Mouse (Mus musculus) limb, embryonic 12.5 days (tissue): Measurements from ENCODE around the gene Ncoa1. TPM values are rescaled to one million over a fixed set of nuclear protein-coding genes. Genes with fewer than 3 reads are reported as not detected.

ENCODE experiments used
- ATAC-seq: fragments of 200-750 bp; cut with Nextera tagmentation; 2 replicates; pipeline ENCODE4 v1.8.0; 2017; ENCODE audit warnings: low read depth, moderate TSS enrichment; ENCODE audit not compliant: insufficient number of reproducible peaks, insufficient read depth, low FRiP score, low TSS enrichment
- H3K27ac ChIP-seq: fragments of 300-500 bp; sonication (generic); 2 replicates; pipeline ENCODE4 v1.5.1; 2016; ENCODE audit warnings: mild to moderate bottlenecking, moderate library complexity
- H3K27me3 ChIP-seq: fragments of 300-500 bp; sonication (generic); 2 replicates; pipeline ENCODE4 v1.6.1; 2016; ENCODE audit warnings: mild to moderate bottlenecking, moderate library complexity
- H3K36me3 ChIP-seq: fragments of 300-500 bp; sonication (generic); 2 replicates; pipeline ENCODE4 v1.6.1; 2016; ENCODE audit warnings: mild to moderate bottlenecking, moderate library complexity
- H3K4me1 ChIP-seq: fragments of 300-500 bp; sonication (generic); replicated peaks from 2 replicates; pipeline ENCODE4 v1.6.1; 2016
- H3K4me2 ChIP-seq: fragments of 300-500 bp; sonication (generic); 2 replicates; pipeline ENCODE4 v1.6.1; 2016; ENCODE audit warnings: mild to moderate bottlenecking, moderate library complexity
- H3K4me3 ChIP-seq: fragments of 300-500 bp; sonication (generic); replicated peaks from 2 replicates; pipeline ENCODE4 v1.5.1; 2016; ENCODE audit warnings: mild to moderate bottlenecking
- H3K9ac ChIP-seq: fragments of 300-500 bp; sonication (generic); replicated peaks from 2 replicates; pipeline ENCODE4 v1.6.1; 2016; ENCODE audit warnings: mild to moderate bottlenecking, moderate library complexity
- H3K9me3 ChIP-seq: fragments of 300-500 bp; sonication (generic); 2 replicates; pipeline ENCODE4 v1.6.1; 2016; ENCODE audit warnings: mild to moderate bottlenecking, moderate library complexity
- WGBS: fragments of 180-500 bp; shearing (Covaris S2); methylation state at CpG from one replicate; pipeline ENCODE4 v1.1.7; 2016; 5-methylcytosine and 5-hydroxymethylcytosine counted together
- polyA plus RNA-seq: library from polyadenylated mRNA; unstranded; fragments of >200 nt; fragmentation: Nextera tagmentation; extraction: Ambion mirVana; gene quantifications from 2 replicates; pipeline ENCODE4 v1.2.1, GENCODE M21; 2016

Ncoa1 gene
- polyA plus RNA-seq, 1 experiment from 2014 or later, result 11.3 TPM

DNA sequence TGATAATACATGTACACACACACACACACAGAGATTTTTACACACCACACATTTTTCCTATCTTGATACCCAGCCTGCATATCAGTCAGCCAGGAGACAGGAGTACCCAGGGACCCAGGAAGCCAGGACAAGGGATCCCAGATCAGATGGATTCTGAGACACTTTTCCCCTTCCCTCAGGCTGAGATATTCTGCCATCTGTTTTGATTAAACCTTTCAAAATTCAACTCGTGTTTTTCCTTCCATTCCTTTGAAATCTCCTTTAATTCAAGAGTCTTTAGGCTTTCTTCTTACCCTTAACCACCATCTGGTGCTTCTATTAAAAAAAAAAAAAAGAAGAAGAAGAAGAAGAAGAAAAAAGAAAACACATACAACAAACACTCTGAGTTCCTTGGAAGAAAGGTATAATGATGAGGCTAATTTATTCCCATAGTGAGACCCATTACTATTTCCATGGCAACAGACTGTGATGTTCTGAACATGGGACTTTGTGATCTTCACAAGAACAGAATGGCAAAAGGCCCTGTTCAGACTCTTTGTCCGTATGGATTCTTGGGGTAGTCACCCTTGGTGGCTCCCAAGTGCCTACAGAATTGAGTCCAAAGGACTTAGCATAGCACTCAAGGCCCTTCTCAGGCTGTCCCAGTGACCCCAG, 26.8 kb upstream of the Ncoa1 start:
- H3K36me3 ChIP-seq, result no peaks in the 10 kb centered on the region
- peaks cover 6% of the 10 kb centered on the region; the same call in 1 of the 2 replicates for H3K4me1 ChIP-seq
- H3K27ac ChIP-seq, result no peak overlapping the region
- no peak overlapping the region for H3K4me3 ChIP-seq
- 67% methylated on average over 2 of the region's 2 CpGs for WGBS
- H3K9ac ChIP-seq, result no peak overlapping the region
- no peak for ATAC-seq
- H3K27me3 ChIP-seq, result 0 out of 2 replicates have a peak, but pooled peaks cover 2% of the 10 kb centered on the region
- no peaks in the 10 kb centered on the region for H3K9me3 ChIP-seq
- H3K4me2 ChIP-seq, result no peak overlapping the region

- WGBS, result 39% methylated on average over 3 of the region's 3 CpGs
- Histone ChIP-seq H3K27ac (no peak overlapping the region), H3K9ac (no peak overlapping the region), H3K36me3 (no peaks in the 10 kb centered on the region), H3K9me3 (no peaks in the 10 kb centered on the region), H3K4me2 (no peak overlapping the region), H3K4me3 (no peak overlapping the region), H3K27me3 (0 out of 2 replicates have a peak, but pooled peaks cover 2% of the 10 kb centered on the region), H3K4me1 (no peaks in the 10 kb centered on the region)
- ATAC-seq, result no peak
These were observed 24.9 kb upstream of the Ncoa1 start for GRCm38 (mm10) chr12:4501916-4502315.

- Histone ChIP-seq H3K9ac (no peak overlapping the region), H3K9me3 (no peaks in the 10 kb centered on the region), H3K36me3 (no peaks in the 10 kb centered on the region), H3K4me1 (no peaks in the 10 kb centered on the region), H3K4me2 (no peak overlapping the region), H3K27me3 (0 out of 2 replicates have a peak, but pooled peaks cover 2% of the 10 kb centered on the region), H3K27ac (no peak overlapping the region), H3K4me3 (no peak overlapping the region)
- no peak for ATAC-seq
- 89% methylated on average over 4 of the region's 4 CpGs for WGBS
These were observed 23.5 kb upstream of the Ncoa1 start for GRCm38 (mm10) chr12:4500516-4500915.

DNA sequence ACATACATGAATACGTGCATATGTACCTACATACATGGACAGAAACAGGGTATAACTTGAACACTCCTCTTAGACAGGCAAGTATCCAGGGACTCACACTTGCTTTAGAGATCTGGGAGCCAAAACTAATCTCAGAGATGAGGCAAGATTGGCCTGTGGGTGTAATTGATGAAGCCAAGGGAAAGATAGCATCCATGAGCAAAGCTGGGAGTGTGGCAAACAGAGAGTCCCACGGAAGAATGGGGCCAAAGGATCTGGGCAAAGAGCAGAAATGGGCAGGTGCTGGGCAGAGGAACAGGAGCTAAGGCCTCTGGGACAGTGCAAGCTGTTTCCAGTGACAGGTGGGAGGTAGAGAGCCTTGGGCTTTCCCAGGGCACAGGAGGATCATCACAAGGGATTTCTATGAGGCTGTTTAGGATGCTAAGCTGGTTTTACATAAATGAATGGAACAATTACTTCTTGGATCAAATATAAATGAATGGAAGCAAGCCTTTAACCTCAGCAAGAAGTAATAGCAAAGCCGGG, 22.7 kb upstream of the Ncoa1 start:
- 78% methylated on average over 3 of the region's 3 CpGs for WGBS
- Histone ChIP-seq H3K27me3 (0 out of 2 replicates have a peak, but pooled peaks cover 2% of the 10 kb centered on the region), H3K9ac (no peak overlapping the region), H3K4me3 (no peak overlapping the region), H3K4me1 (no peaks in the 10 kb centered on the region), H3K4me2 (no peak overlapping the region), H3K36me3 (no peaks in the 10 kb centered on the region), H3K9me3 (no peaks in the 10 kb centered on the region), H3K27ac (no peak overlapping the region)
- no peak for ATAC-seq

DNA sequence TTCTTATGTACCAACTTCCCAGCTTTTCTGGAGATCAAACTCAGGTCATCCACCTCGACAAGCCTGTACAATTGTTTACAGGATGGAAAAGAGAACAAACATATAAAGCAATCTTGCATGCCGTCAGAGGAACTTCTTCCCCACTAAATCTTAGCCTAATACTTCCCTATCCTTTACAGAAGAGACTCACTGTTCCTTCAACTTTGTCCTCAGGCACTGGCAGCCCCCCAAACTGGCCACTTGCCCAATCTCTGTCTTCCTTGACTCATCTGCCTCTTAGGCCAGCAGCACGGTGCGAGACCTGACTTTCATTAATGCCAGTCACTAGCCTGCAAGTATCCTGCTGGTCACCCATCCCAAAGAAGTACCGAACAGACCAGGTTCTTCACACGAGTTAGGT, 11.4 kb upstream of the Ncoa1 start:
- 84% methylated on average over 6 of the region's 6 CpGs for WGBS
- no peak for ATAC-seq
- H3K9ac ChIP-seq, result no peak overlapping the region
- no peaks in the 10 kb centered on the region for H3K4me1 ChIP-seq
- H3K27me3 ChIP-seq, result no peaks in the 10 kb centered on the region
- H3K36me3 ChIP-seq, result no peaks in the 10 kb centered on the region
- H3K27ac ChIP-seq, result no peak overlapping the region
- H3K4me3 ChIP-seq, result no peak overlapping the region
- no peaks in the 10 kb centered on the region for H3K9me3 ChIP-seq
- no peak overlapping the region for H3K4me2 ChIP-seq

DNA sequence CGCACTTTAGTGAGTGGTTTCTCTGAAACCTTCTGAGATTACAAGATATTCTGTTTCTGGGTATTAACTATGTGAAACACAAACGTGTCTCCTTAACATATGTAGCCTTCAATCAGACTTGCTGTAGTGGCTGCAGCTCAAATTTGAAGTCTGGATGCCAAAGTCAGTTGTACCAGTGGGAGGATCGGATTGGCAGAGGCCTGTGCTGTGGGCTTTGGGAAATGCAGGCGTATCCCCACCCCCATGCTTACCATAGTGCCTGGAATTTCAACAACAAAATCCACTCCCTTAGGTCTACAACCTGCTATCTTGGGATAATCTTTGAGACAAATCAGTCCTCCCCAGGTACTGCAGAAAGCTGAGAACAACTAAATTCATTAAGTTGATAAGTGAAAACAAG, 6.4 kb upstream of the Ncoa1 start:
- Histone ChIP-seq H3K36me3 (no peaks in the 10 kb centered on the region), H3K4me1 (no peaks in the 10 kb centered on the region), H3K27me3 (no peaks in the 10 kb centered on the region), H3K9ac (no peak overlapping the region), H3K4me3 (no peak overlapping the region), H3K27ac (no peak overlapping the region), H3K9me3 (no peaks in the 10 kb centered on the region), H3K4me2 (no peak overlapping the region)
- ATAC-seq, result no peak
- 71% methylated on average over 4 of the region's 4 CpGs for WGBS

DNA sequence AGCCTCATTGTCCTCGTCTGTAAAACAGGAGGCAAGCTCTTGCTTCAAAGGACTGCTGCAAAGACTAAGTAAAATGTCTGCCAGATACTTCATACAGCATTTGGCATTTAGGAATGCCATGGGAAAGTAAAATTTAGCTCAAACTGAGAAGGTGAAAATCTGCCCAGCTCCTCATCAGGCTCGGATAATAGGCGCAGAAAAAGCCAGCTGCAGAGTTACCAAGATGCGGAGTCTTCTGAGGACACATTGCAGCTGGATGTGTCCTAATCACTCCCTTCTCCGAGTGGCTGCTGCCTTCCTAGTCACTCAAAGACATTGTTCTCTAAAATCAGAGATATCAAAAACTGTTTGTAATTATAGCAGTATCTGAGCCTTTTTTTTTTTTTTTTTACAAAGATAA, 4.7 kb upstream of the Ncoa1 start:
- Histone ChIP-seq H3K4me1 (no peaks in the 10 kb centered on the region; the same call in 1 of the 2 replicates), H3K9me3 (no peaks in the 10 kb centered on the region), H3K4me2 (no peak overlapping the region), H3K36me3 (no peaks in the 10 kb centered on the region), H3K4me3 (no peak overlapping the region), H3K27me3 (no peaks in the 10 kb centered on the region), H3K9ac (no peak overlapping the region), H3K27ac (no peak overlapping the region)
- no peak for ATAC-seq
- 68% methylated on average over 5 of the region's 5 CpGs for WGBS

DNA sequence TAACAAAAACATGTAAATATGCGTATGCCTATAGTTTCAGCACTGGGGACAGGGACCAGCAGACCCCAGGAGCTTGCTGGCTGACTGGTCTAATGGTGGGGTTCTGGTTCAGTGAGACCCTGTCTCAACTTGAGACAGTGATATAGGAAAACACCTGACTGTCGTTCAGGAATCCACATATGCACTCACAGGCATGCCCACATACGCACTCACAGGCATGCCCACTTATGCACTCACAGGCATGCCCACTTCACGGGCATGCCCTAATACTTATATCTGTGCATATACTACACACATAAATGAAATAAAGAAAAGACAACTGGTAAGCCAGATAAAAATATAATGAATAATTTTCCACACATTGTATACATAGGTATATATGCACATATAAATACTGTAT, 3.3 kb upstream of the Ncoa1 start:
- Histone ChIP-seq H3K27me3 (peaks cover 6% of the 10 kb centered on the region; the same call in 1 of the 2 replicates), H3K4me2 (no peak overlapping the region), H3K9ac (no peak overlapping the region), H3K9me3 (no peaks in the 10 kb centered on the region), H3K4me3 (no peak overlapping the region), H3K36me3 (no peaks in the 10 kb centered on the region), H3K27ac (no peak overlapping the region), H3K4me1 (peaks cover 8% of the 10 kb centered on the region)
- 73% methylated on average over 4 of the region's 4 CpGs for WGBS
- no peak for ATAC-seq

- Histone ChIP-seq H3K4me3 (no peak overlapping the region), H3K9ac (no peak overlapping the region), H3K36me3 (no peaks in the 10 kb centered on the region), H3K4me2 (no peak overlapping the region), H3K27me3 (peaks cover 6% of the 10 kb centered on the region; the same call in 1 of the 2 replicates), H3K4me1 (peaks cover 11% of the 10 kb centered on the region), H3K9me3 (no peaks in the 10 kb centered on the region), H3K27ac (no peak overlapping the region)
- ATAC-seq, result no peak
- 65% methylated on average over 3 of the region's 3 CpGs for WGBS
These were observed 2.3 kb upstream of the Ncoa1 start for GRCm38 (mm10) chr12:4479171-4479881.

- H3K9me3 ChIP-seq, result no peaks in the 10 kb centered on the region
- H3K36me3 ChIP-seq, result no peaks in the 10 kb centered on the region
- no peak for ATAC-seq
- 75% methylated on average over 6 of the region's 6 CpGs for WGBS
- H3K9ac ChIP-seq, result no peak overlapping the region
- peaks cover 10% of the 10 kb centered on the region; the same call in 1 of the 2 replicates for H3K27me3 ChIP-seq
- no peak overlapping the region for H3K4me3 ChIP-seq
- H3K4me2 ChIP-seq, result no peak overlapping the region
- H3K27ac ChIP-seq, result no peak overlapping the region
- peaks cover 23% of the 10 kb centered on the region for H3K4me1 ChIP-seq
These were observed 1.2 kb upstream of the Ncoa1 start for GRCm38 (mm10) chr12:4477941-4478795.
